Mouse (Mus musculus) E14TG2a.4 (cell line): ENCODE results near the gene Anapc15-ps.

Source experiments
- H3K27me3 ChIP-seq: 2 replicates; pipeline ENCODE4 v1.6.1; 2014; ENCODE audit warnings: low read length, control low read depth; ENCODE audit not compliant: insufficient read depth
- H3K36me3 ChIP-seq: 2 replicates; pipeline ENCODE4 v1.6.1; 2014; ENCODE audit warnings: low read length, control low read depth; ENCODE audit not compliant: insufficient read depth
- H3K4me1 ChIP-seq: replicated peaks from 2 replicates; pipeline ENCODE4 v1.6.1; 2014; ENCODE audit warnings: low read depth, low read length, control low read depth
- H3K4me3 ChIP-seq: replicated peaks from 2 replicates; pipeline ENCODE4 v1.5.1; 2014; ENCODE audit warnings: mild to moderate bottlenecking, low read length
- H3K9me3 ChIP-seq: 2 replicates; pipeline ENCODE4 v1.6.1; 2014; ENCODE audit warnings: low read length, control low read depth
- CTCF ChIP-seq: conservative IDR thresholded peaks from 2 replicates; pipeline ENCODE4 v1.5.1; 2014; ENCODE audit warnings: low read length
- NANOG ChIP-seq: IDR thresholded peaks from 2 replicates; pipeline ENCODE4 v1.6.1; 2014; ENCODE audit warnings: borderline replicate concordance, low read length, mixed read lengths
- POU5F1 ChIP-seq: IDR thresholded peaks from 2 replicates; pipeline ENCODE4 v1.6.1; 2014; ENCODE audit warnings: low read length, borderline replicate concordance

Anapc15-ps gene

GRCm38 (mm10) chr10:95673351-95673750, at the start of gene Anapc15-ps:
Anapc15-ps (minus strand) TSS chr10:95673451.
- Histone ChIP-seq H3K4me1 (peaks cover 15% of the 10 kb centered on the region), H3K27me3 (no peaks in the 10 kb centered on the region), H3K9me3 (peaks cover 6% of the 10 kb centered on the region; the same call in 1 of the 2 replicates), H3K4me3 (no peak within 1 kb of the TSS), H3K36me3 (no peaks in the 10 kb centered on the region)
- TF ChIP-seq CTCF (no peak), POU5F1 (no peak), NANOG (no peak)

GRCm38 (mm10) chr10:95722203-95722611, 49.0 kb upstream of the Anapc15-ps start:
- no peak for TF ChIP-seq POU5F1
- TF ChIP-seq NANOG, result no peak
- no peak for TF ChIP-seq CTCF
- Histone ChIP-seq H3K9me3 (peaks cover 4% of the 10 kb centered on the region; the same call in 1 of the 2 replicates), H3K4me3 (no peak overlapping the region), H3K36me3 (no peaks in the 10 kb centered on the region), H3K4me1 (peaks cover 42% of the 10 kb centered on the region), H3K27me3 (no peaks in the 10 kb centered on the region)

GRCm38 (mm10) chr10:95720181-95720798, 47.0 kb upstream of the Anapc15-ps start:
- no peak overlapping the region; the same call in 1 of the 2 replicates for H3K4me3 ChIP-seq
- no peaks in the 10 kb centered on the region for H3K36me3 ChIP-seq
- peaks cover 4% of the 10 kb centered on the region; the same call in 1 of the 2 replicates for H3K9me3 ChIP-seq
- peaks cover 58% of the 10 kb centered on the region for H3K4me1 ChIP-seq
- TF ChIP-seq POU5F1 (no peak), CTCF (no peak), NANOG (no peak)
- H3K27me3 ChIP-seq, result no peaks in the 10 kb centered on the region

GRCm38 (mm10) chr10:95719472-95719871, 46.2 kb upstream of the Anapc15-ps start:
- Histone ChIP-seq H3K9me3 (peaks cover 4% of the 10 kb centered on the region; the same call in 1 of the 2 replicates), H3K4me1 (peaks cover 64% of the 10 kb centered on the region), H3K4me3 (no peak overlapping the region; the same call in 1 of the 2 replicates), H3K27me3 (no peaks in the 10 kb centered on the region), H3K36me3 (no peaks in the 10 kb centered on the region)
- peak; percentile 63 for TF ChIP-seq NANOG
- no peak for TF ChIP-seq POU5F1
- no peak for TF ChIP-seq CTCF

GRCm38 (mm10) chr10:95718760-95719159, 45.5 kb upstream of the Anapc15-ps start:
- Histone ChIP-seq H3K27me3 (no peaks in the 10 kb centered on the region), H3K36me3 (no peaks in the 10 kb centered on the region), H3K9me3 (peaks cover 4% of the 10 kb centered on the region; the same call in 1 of the 2 replicates), H3K4me1 (peaks cover 67% of the 10 kb centered on the region), H3K4me3 (no peak overlapping the region; the same call in 1 of the 2 replicates)
- TF ChIP-seq POU5F1, result no peak
- no peak for TF ChIP-seq NANOG
- TF ChIP-seq CTCF, result no peak

- peak overlapping the region; percentile 39; the same call in 1 of the 2 replicates for H3K4me3 ChIP-seq
- peaks cover 70% of the 10 kb centered on the region for H3K4me1 ChIP-seq
- no peaks in the 10 kb centered on the region for H3K36me3 ChIP-seq
- no peaks in the 10 kb centered on the region for H3K27me3 ChIP-seq
- H3K9me3 ChIP-seq, result no peaks in the 10 kb centered on the region; the same call in 1 of the 2 replicates
- TF ChIP-seq NANOG (no peak), POU5F1 (no peak), CTCF (no peak)
Observed at GRCm38 (mm10) chr10:95717106-95717680, 43.9 kb upstream of the Anapc15-ps start.

- Histone ChIP-seq H3K36me3 (no peaks in the 10 kb centered on the region), H3K4me1 (peaks cover 68% of the 10 kb centered on the region), H3K4me3 (no peak overlapping the region), H3K27me3 (no peaks in the 10 kb centered on the region), H3K9me3 (no peaks in the 10 kb centered on the region; the same call in 1 of the 2 replicates)
- TF ChIP-seq POU5F1 (no peak), CTCF (no peak), NANOG (no peak)
Observed at GRCm38 (mm10) chr10:95715687-95716086, 42.4 kb upstream of the Anapc15-ps start.

GRCm38 (mm10) chr10:95712221-95712620, 39.0 kb upstream of the Anapc15-ps start:
- Histone ChIP-seq H3K4me3 (no peak overlapping the region), H3K9me3 (no peaks in the 10 kb centered on the region; the same call in 1 of the 2 replicates), H3K36me3 (no peaks in the 10 kb centered on the region), H3K27me3 (no peaks in the 10 kb centered on the region), H3K4me1 (peaks cover 33% of the 10 kb centered on the region)
- TF ChIP-seq NANOG (no peak), CTCF (no peak), POU5F1 (no peak)
